Mouse (Mus musculus) forelimb bud, embryonic 11.5 days (tissue): ENCODE data around the gene Tstd1.

ENCODE experiments used
- DNase-seq: peaks from one replicate; pipeline ENCODE4 v3.0.0-alpha.2; 2012; ENCODE audit warnings: low read depth, low spot score

Gene Tstd1

GRCm38 (mm10) chr1:171419291-171419882, 715 bp downstream of the Tstd1 start:
- DNase-seq, result no peak

GRCm38 (mm10) chr1:171419905-171420304, 1.2 kb downstream of the Tstd1 start:
- no peak for DNase-seq

GRCm38 (mm10) chr1:171422504-171423095, 3.9 kb downstream of the Tstd1 start:
- no peak for DNase-seq

DNA sequence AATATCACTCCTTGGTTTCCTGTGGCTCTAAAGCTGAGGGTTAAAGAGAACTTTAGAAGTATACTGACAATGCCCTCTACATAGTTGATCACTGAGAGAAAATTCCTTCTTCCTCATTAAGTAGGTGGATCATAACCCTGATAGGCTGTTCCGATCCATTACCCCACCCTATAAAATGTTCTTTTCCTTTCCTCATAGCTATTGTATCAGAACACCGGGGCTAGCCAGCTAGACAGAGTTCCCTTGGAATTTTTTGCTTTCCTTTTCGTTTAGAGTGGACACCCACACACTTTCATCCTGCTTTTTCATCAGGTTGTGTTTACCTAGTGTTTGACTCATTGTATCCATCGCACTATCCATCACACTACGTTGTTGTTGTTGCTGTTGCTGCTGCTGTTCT, 6.0 kb downstream of the Tstd1 start:
- DNase-seq, result no peak

GRCm38 (mm10) chr1:171425126-171425525, 6.5 kb downstream of the Tstd1 start:
- DNase-seq, result no peak

GRCm38 (mm10) chr1:171432158-171432557, 13.5 kb downstream of the Tstd1 start:
- no peak for DNase-seq

DNA sequence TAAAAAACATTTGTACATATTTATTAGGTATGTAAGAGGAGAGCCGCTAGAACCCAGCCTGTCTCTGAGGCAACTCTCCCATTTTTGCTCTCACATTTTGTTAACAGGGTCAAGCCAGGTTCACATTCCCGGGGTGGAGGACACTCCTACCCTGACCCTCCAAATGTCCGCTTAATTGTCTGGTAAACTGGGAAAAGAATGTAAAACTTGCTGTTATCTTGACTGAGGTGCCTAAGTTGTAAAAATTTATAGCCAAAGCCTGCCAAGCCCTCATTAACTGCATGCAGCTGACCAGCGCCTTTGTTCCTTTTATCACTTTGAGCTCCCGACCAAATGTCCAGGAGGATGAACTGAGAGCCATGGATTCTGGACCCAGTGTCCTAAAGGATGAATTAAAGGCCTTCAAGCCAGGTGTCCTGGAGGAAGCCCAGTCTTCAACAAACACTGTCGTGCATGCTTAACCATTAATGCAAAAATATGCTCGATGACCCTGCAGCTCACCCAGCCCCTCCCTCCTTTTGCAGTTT, 16.7 kb downstream of the Tstd1 start:
- no peak for DNase-seq

DNA sequence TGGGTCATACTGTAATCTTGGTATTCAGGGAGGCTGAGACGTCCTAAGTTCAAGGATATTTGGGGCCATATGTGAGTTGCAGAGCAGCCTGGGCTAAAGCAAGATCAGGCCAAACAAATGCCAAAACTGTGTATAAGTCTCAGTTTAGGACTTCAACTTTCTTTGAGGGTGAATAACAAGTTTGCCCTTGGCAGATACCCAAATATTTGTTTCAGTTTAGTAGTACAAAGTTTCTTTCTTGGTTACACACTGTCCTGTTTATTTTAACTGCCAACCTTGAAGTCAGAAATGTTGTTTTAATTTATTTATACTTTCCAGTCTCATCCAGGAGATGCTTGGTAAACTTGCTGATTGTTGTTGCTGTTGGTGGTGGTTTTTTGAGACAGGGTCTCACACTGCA, 17.3 kb downstream of the Tstd1 start:
- no peak for DNase-seq

GRCm38 (mm10) chr1:171437264-171438013, 18.8 kb downstream of the Tstd1 start, which contains the start of gene F11r:
F11r (plus strand) TSS chr1:171437535.
- peak; percentile 63 for DNase-seq

GRCm38 (mm10) chr1:171438014-171438670, 19.5 kb downstream of the Tstd1 start:
- DNase-seq, result no peak

- no peak for DNase-seq
These were observed 20.4 kb downstream of the Tstd1 start for GRCm38 (mm10) chr1:171439072-171439471.

DNA sequence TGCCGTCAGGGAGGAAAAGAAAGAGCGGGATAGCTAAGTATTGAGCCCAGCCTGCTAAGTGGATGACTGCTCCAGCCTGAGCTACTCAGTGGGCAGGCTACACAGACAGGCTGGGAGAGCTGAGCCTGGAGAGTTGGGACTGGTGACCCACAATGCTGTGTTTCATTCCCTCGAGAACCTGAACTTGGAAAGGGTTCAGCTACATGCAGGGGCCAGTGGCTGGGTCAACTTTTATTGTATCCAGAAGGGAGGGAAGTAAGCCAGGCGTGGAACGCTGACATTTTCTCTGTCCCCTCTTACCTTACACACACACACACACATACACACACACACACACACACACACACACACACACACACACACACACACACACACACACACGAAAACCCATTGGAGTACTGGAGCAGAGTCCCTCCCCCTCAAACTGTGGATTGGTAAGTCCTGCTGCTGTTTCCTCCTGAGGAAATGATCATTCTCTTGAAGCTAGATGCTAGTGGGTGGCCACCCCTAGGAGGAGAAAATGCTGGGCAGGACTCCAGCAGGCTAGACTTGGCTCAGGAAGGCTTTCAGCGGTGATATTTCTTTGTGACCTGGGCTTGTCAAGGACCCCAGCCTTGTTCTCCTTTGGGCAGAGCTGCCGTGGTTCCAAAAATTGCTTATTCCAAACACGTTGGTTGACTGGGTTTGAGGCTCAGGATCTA, 21.5 kb downstream of the Tstd1 start:
- no peak for DNase-seq

GRCm38 (mm10) chr1:171441466-171442412, 23.1 kb downstream of the Tstd1 start:
- no peak for DNase-seq

DNA sequence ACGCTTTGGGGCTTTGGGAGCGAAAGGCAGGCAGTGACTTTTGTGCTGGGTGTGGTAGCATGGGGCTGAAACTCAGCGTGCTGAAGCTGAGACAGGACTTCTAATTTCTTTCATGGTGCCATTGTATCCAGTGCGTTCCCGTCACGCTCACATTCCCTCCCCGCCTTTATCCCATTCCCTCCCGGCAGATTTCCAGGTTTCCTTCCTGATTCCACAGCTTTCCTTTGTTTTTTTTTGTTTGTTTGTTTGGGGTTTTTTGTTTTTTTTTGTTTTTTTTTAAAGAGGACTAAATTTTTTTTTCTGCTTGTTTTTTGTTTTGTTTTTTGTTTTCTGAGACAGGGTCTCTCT, 23.7 kb downstream of the Tstd1 start:
- no peak for DNase-seq

DNA sequence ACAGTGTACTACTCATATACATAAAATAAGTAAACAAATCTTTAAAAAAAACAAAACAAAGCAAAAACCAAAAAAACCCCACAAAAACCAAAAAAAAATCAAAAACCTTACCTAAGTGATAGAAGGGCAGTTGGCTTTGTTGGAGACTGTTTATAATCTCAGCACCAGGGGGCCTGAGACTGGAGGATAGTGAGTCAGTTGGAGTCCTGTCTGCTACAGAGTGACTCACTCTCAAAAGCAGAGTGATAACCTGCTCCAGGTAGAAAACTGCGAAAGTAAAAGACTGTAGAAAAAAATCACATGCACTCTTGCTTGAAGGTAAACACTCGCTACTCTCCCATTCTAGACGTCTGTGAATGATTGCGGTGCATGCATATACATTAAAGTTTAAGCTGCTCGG, 26.4 kb downstream of the Tstd1 start:
- DNase-seq, result no peak

GRCm38 (mm10) chr1:171446854-171447253, 28.2 kb downstream of the Tstd1 start:
- DNase-seq, result no peak

DNA sequence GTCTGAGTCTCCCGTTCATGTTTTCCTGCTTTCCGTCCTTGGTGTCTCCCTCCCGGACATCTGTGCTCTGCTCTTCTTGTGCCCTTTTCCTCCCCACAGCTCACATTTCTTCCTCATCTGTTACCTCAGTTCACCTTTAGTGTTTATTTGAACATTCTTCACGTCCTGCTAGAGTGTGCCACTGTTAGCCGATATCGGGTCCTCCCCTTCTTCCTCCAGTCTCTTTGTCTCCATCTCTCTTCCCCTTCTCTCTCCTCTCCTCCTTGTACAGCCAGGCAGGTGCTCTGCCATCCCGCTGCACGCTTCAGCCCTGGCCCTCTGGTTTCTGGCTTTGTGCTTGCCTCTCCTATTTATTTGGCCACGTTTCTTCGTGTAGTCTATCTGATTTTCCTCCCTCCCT, 29.0 kb downstream of the Tstd1 start:
- no peak for DNase-seq

- DNase-seq, result no peak
These were observed 31.4 kb downstream of the Tstd1 start for GRCm38 (mm10) chr1:171450062-171450461.

GRCm38 (mm10) chr1:171451001-171451400, 32.3 kb downstream of the Tstd1 start:
- no peak for DNase-seq

- DNase-seq, result no peak
These were observed 33.9 kb downstream of the Tstd1 start for GRCm38 (mm10) chr1:171452522-171452921.

- no peak for DNase-seq
These were observed 34.3 kb downstream of the Tstd1 start for GRCm38 (mm10) chr1:171452923-171453322.
